Mouse (Mus musculus): Measurements from ENCODE around the gene Olfr872. TPM values are rescaled to one million over a fixed set of nuclear protein-coding genes. Genes with fewer than 3 reads are reported as not detected.

Gene Olfr872
- polyA plus RNA-seq, 1 experiment from 2014 or later, result not detected

DNA sequence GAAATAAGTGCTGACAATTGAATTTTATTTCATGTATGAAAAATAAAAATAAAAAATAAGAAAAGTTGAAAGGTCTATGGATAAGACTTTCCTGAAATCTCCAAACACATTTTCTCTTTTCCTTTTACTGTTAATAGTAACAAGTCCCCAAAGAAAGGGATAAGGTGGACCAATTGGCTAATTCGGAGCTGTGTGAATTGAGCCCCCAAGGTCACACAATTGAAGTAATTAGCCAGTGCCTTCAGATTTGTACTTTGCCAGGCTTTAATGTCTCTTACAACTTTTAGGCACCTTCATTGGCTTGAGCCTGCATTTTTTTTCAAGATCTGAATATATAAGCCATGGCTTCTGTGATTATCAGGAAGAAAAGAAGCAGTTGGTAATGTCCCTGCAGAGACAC, 61.3 kb downstream of the Olfr872 start, which contains the start of gene Olfr873:
TSS of gene Olfr873 (plus strand) at position 301 of the 400 bp plus-strand sequence.
- no peak for ATAC-seq (ENCODE audit: low FRiP score, low TSS enrichment)
- Histone ChIP-seq H3K27me3 (ENCODE audit: control insufficient read depth, insufficient read depth, low read length) (no peaks in the 10 kb centered on the region), H3K36me3 (ENCODE audit: control insufficient read depth, insufficient read depth, low read length) (no peaks in the 10 kb centered on the region), H3K27ac (ENCODE audit: low read depth, low read length) (no peak within 1 kb of the TSS), H3K9me3 (ENCODE audit: control insufficient read depth, low read length) (no peaks in the 10 kb centered on the region), H3K4me2 (replicated peaks; ENCODE audit: low read depth, low read length) (no peak within 1 kb of the TSS), H3K9ac (ENCODE audit: low read depth, low read length) (no peak within 1 kb of the TSS), H3K4me3 (ENCODE audit: low read length) (no peak within 1 kb of the TSS), H3K4me1 (ENCODE audit: control insufficient read depth, insufficient read depth, low read length) (no peaks in the 10 kb centered on the region)
- 79% methylated on average over 1 of the region's 1 CpGs for WGBS

Other genes with a start within 250 kb of the Olfr872 start
- not detected in 2 replicates for gene Olfr866, start 209.1 kb upstream of the Olfr872 start, polyA plus RNA-seq (2014; fragmentation: Nextera tagmentation; extraction: Ambion mirVana)
- not detected in 2 replicates for gene Olfr867, start 179.6 kb upstream of the Olfr872 start, polyA plus RNA-seq (2014; fragmentation: Nextera tagmentation; extraction: Ambion mirVana)
- not detected in 2 replicates for gene Olfr868, start 138.5 kb upstream of the Olfr872 start, polyA plus RNA-seq (2014; fragmentation: Nextera tagmentation; extraction: Ambion mirVana)
- not detected in 2 replicates for gene Olfr869, start 108.1 kb upstream of the Olfr872 start, polyA plus RNA-seq (2014; fragmentation: Nextera tagmentation; extraction: Ambion mirVana)
- gene Olfr870, start 63.1 kb upstream of the Olfr872 start, polyA plus RNA-seq (2014; fragmentation: Nextera tagmentation; extraction: Ambion mirVana), result not detected in 2 replicates
- not detected in 2 replicates for gene Olfr871, start 24.9 kb upstream of the Olfr872 start, polyA plus RNA-seq (2014; fragmentation: Nextera tagmentation; extraction: Ambion mirVana)
- not detected in 2 replicates for gene Olfr39, start 45.2 kb downstream of the Olfr872 start, polyA plus RNA-seq (2014; fragmentation: Nextera tagmentation; extraction: Ambion mirVana)
- gene Olfr873, start 61.4 kb downstream of the Olfr872 start, polyA plus RNA-seq (2014; fragmentation: Nextera tagmentation; extraction: Ambion mirVana), result not detected in 2 replicates
- gene Olfr18, start 99.0 kb downstream of the Olfr872 start, polyA plus RNA-seq (2014; fragmentation: Nextera tagmentation; extraction: Ambion mirVana), result not detected in 2 replicates
- gene Zfp560, start 148.1 kb downstream of the Olfr872 start, polyA plus RNA-seq (2014; fragmentation: Nextera tagmentation; extraction: Ambion mirVana), result 38.2 and 43.5 TPM in 2 replicates
- gene Zfp26, start 223.0 kb downstream of the Olfr872 start, polyA plus RNA-seq (2014; fragmentation: Nextera tagmentation; extraction: Ambion mirVana), result 15.7 and 36.5 TPM in 2 replicates